Mouse (Mus musculus) hindbrain, embryonic 11.5 days (tissue): ENCODE results near the gene Fli1. TPM values are rescaled to one million over a fixed set of nuclear protein-coding genes. Genes with fewer than 3 reads are reported as not detected.
A peak's percentile ranks its signal among the peaks of the same experiment; 100 is the strongest.

ENCODE experiments used
- ATAC-seq: fragments of 200-750 bp; cut with Nextera tagmentation; 2 replicates; pipeline ENCODE4 v1.8.0; 2017; ENCODE audit warnings: mild to moderate bottlenecking, moderate TSS enrichment, moderate library complexity; ENCODE audit not compliant: low FRiP score
- DNase-seq: peaks from one replicate; pipeline ENCODE4 v3.0.0-alpha.2; 2015; ENCODE audit warnings: low spot score
- H3K27ac ChIP-seq: fragments of 300-500 bp; sonication (generic); 2 replicates; pipeline ENCODE4 v1.5.1; 2014; ENCODE audit warnings: mild to moderate bottlenecking, low read depth, low read length
- H3K27me3 ChIP-seq: fragments of 300-500 bp; sonication (generic); 2 replicates; pipeline ENCODE4 v1.6.1; 2014; ENCODE audit warnings: mild to moderate bottlenecking, low read length, moderate library complexity, mixed read lengths; ENCODE audit not compliant: control insufficient read depth, insufficient read depth
- H3K36me3 ChIP-seq: fragments of 300-500 bp; sonication (generic); 2 replicates; pipeline ENCODE4 v1.6.1; 2014; ENCODE audit warnings: mild to moderate bottlenecking, low read length, moderate library complexity, mixed read lengths; ENCODE audit not compliant: control insufficient read depth, insufficient read depth
- H3K4me1 ChIP-seq: fragments of 300-500 bp; sonication (generic); replicated peaks from 2 replicates; pipeline ENCODE4 v1.6.1; 2014; ENCODE audit warnings: low read length, mixed read lengths; ENCODE audit not compliant: control insufficient read depth, insufficient read depth
- H3K4me2 ChIP-seq: fragments of 300-500 bp; sonication (generic); replicated peaks from 2 replicates; pipeline ENCODE4 v1.6.1; 2014; ENCODE audit warnings: mild to moderate bottlenecking, low read depth, low read length
- H3K4me3 ChIP-seq: fragments of 300-500 bp; sonication (generic); 2 replicates; pipeline ENCODE4 v1.5.1; 2014; ENCODE audit warnings: low read depth, low read length
- H3K9ac ChIP-seq: fragments of 300-500 bp; sonication (generic); 2 replicates; pipeline ENCODE4 v1.6.1; 2014; ENCODE audit warnings: low read depth, low read length
- H3K9me3 ChIP-seq: fragments of 300-500 bp; sonication (generic); 2 replicates; pipeline ENCODE4 v1.6.1; 2016; ENCODE audit warnings: low read length; ENCODE audit not compliant: control insufficient read depth
- WGBS: fragments of 180-500 bp; shearing (Covaris S2); extraction: QIAGEN DNeasy Blood & Tissue Kit; methylation state at CpG from one replicate; pipeline ENCODE4 v1.1.7; 2014; 5-methylcytosine and 5-hydroxymethylcytosine counted together
- polyA plus RNA-seq: library from polyadenylated mRNA; unstranded; fragments of >200 nt; fragmentation: Nextera tagmentation; extraction: Ambion mirVana; gene quantifications from 2 replicates; pipeline ENCODE4 v1.2.1, GENCODE M21; 2014

Fli1 gene
- polyA plus RNA-seq, 1 experiment from 2014 or later = 22.2 TPM

DNA sequence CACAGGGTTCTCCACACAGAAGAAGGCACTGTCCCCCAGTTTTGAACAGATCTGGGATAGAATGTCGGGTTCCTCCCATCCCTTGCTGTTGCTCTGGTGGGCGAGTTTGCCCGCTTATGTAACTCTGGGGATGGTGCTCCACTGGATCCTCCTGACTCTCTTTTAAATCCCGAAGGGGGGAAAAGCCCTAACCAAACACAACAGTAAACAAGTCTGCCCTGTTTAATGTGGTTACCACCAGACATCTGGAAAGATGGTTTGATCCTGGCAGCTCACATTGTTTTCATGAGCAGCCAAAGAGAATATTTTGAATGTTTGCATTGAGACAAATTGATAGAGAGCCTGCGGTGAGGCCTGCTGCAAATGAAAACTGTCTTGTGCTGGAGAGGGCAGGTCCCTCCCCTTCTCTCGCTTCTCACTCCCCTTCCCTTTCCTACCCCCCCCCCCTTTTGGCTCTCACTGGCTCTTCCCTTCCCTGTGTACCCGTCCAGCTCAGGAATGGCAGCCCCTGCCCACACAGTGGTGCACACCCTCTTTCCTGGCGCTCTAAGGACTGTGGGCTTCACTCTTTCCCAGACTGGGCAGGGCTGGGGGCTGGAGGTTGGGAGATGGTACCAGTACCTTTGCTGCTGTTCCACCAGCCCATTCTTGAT lies 1.4 kb upstream of the Fli1 start:
- Histone ChIP-seq H3K9ac (no peak overlapping the region), H3K27me3 (peaks cover 86% of the 10 kb centered on the region), H3K27ac (no peak overlapping the region), H3K36me3 (no peaks in the 10 kb centered on the region), H3K4me1 (peaks cover 16% of the 10 kb centered on the region; the same call in 1 of the 2 replicates), H3K4me2 (no peak overlapping the region), H3K9me3 (no peaks in the 10 kb centered on the region), H3K4me3 (peak overlapping the region; percentile 17; the same call in 1 of the 2 replicates)
- peak; percentile 34 for DNase-seq
- 0% methylated on average over 8 of the region's 8 CpGs for WGBS
- no peak for ATAC-seq

DNA sequence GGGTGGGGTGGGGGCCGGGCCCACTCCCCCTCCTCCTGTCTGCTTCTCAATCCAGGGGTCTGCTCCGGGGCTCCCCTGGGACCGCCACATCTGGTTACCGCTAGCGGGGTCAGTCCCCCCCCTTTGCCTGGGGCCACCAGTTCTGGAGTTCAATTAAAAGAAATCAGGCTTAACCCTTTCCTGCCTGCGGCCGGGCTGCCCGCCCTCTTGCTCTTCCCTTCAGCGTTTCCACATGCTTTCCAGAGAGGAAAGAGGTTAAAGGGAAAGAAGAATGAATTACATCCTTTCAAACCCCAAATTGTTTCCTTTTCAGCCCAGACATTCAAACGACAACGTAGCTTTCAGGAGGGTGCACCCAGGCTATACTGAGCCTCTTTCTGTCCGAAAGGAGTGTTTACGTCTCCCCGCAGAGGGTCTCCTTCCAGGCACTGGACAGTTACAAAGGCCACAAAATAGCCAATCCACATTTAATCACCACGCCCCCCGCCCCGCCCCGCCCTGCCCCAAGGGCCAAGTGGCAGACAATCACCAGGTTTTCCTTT lies 450 bp upstream of the Fli1 start:
- H3K36me3 ChIP-seq = no peaks in the 10 kb centered on the region
- H3K27ac ChIP-seq = no peak overlapping the region
- DNase-seq (peak; percentile 76), ATAC-seq (peak; percentile 44; the same call in 1 of the 2 replicates)
- H3K27me3 ChIP-seq = peaks cover 81% of the 10 kb centered on the region
- H3K4me1 ChIP-seq = peaks cover 16% of the 10 kb centered on the region; the same call in 1 of the 2 replicates
- peak overlapping the region; percentile 31 for H3K4me2 ChIP-seq
- no peaks in the 10 kb centered on the region for H3K9me3 ChIP-seq
- H3K4me3 ChIP-seq = peak overlapping the region; percentile 62
- under 1% methylated on average over 18 of the region's 18 CpGs for WGBS
- H3K9ac ChIP-seq = 0 out of 2 replicates have a peak overlapping the region, but pooled peaks have one; percentile 4

DNA sequence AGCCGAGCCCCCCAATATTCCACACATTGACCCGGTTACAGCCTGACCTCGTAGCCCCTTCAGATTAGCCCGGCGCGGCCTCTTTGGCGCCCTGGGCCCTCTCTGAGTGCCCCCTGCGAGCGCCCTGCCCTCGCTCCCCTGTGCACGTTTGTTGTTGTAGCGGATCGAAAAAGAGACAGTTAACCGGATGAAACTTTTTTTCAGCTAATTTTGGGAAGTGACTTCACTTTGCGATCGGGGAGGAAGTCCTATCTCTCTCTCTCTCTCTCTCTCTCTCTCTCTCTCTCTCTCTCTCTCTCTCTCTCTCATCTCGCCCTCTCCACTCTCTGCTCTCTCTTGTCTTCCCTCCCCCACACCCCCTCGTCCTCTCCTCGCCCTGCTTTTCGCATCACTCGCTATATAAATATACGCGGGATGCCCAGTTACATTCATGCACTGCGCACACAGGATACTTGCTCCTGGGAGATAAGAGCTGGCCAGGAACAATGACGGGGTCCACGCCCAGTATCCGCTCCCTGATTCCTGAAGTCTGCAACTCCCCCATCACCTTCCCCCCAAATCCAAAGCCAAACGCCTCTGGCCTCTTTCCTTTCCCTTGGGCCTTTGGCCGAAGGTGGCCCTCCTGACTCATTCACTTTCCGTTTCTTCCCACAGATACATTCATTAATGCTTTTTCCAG lies 1.3 kb downstream of the Fli1 start:
- peak overlapping the region; percentile 75 for H3K9ac ChIP-seq
- no peak for ATAC-seq
- under 1% methylated on average over 30 of the region's 30 CpGs for WGBS
- peaks cover 16% of the 10 kb centered on the region; the same call in 1 of the 2 replicates for H3K4me1 ChIP-seq
- no peaks in the 10 kb centered on the region for H3K9me3 ChIP-seq
- DNase-seq = peak; percentile 68
- H3K4me3 ChIP-seq = peak overlapping the region; percentile 62
- no peaks in the 10 kb centered on the region for H3K36me3 ChIP-seq
- peak overlapping the region; percentile 71 for H3K27ac ChIP-seq
- peak overlapping the region; percentile 98 for H3K4me2 ChIP-seq
- peaks cover 65% of the 10 kb centered on the region for H3K27me3 ChIP-seq

- Histone ChIP-seq H3K36me3 (no peaks in the 10 kb centered on the region), H3K4me1 (peaks cover 16% of the 10 kb centered on the region; the same call in 1 of the 2 replicates), H3K9me3 (no peaks in the 10 kb centered on the region), H3K27ac (peak overlapping the region; percentile 71), H3K27me3 (peaks cover 58% of the 10 kb centered on the region), H3K4me3 (peak overlapping the region; percentile 62), H3K9ac (peak overlapping the region; percentile 75), H3K4me2 (peak overlapping the region; percentile 98)
- ATAC-seq (peak; percentile 53), DNase-seq (peak; percentile 69)
- under 1% methylated on average over 67 of the region's 70 CpGs for WGBS
Observed at GRCm38 (mm10) chr9:32540406-32541222, 2.0 kb downstream of the Fli1 start.

- WGBS = under 1% methylated on average over 13 of the region's 13 CpGs
- H3K4me1 ChIP-seq = peaks cover 12% of the 10 kb centered on the region; the same call in 1 of the 2 replicates
- peak overlapping the region; percentile 45; the same call in 1 of the 2 replicates for H3K27ac ChIP-seq
- H3K36me3 ChIP-seq = no peaks in the 10 kb centered on the region
- no peaks in the 10 kb centered on the region for H3K9me3 ChIP-seq
- DNase-seq (no peak), ATAC-seq (peak; percentile 17)
- H3K4me3 ChIP-seq = peak overlapping the region; percentile 62
- H3K4me2 ChIP-seq = peak overlapping the region; percentile 98
- H3K9ac ChIP-seq = peak overlapping the region; percentile 75
- peaks cover 52% of the 10 kb centered on the region for H3K27me3 ChIP-seq
Observed at GRCm38 (mm10) chr9:32540061-32540405, 2.6 kb downstream of the Fli1 start.

- DNase-seq = no peak
- Histone ChIP-seq H3K4me2 (no peak overlapping the region), H3K4me3 (0 out of 2 replicates have a peak overlapping the region, but pooled peaks have one; percentile 2), H3K27me3 (peaks cover 46% of the 10 kb centered on the region), H3K9ac (no peak overlapping the region), H3K36me3 (no peaks in the 10 kb centered on the region), H3K27ac (no peak overlapping the region), H3K9me3 (no peaks in the 10 kb centered on the region), H3K4me1 (peaks cover 8% of the 10 kb centered on the region; the same call in 1 of the 2 replicates)
- 39% methylated on average over 3 of the region's 3 CpGs for WGBS
- no peak for ATAC-seq
Observed at GRCm38 (mm10) chr9:32539321-32539761, 3.3 kb downstream of the Fli1 start.

DNA sequence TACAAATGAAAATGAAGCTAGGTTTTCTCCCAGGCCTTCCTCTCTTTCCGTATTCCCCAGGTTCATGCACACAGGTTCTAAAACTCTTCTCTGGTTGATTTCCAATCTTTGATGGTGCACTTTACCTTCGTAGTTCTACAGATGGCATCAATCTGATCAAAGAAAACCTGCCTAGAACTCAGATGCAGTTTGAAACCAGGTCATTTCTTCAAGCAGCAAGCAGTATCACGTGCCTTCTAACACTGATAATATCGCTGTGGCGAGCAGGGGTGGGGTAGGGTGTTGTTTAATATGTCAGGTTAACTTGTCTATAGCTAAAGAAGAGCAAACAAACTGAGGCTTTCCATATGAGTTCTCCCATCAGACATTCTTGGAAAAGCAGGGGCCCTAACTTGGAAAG lies 4.5 kb downstream of the Fli1 start:
- DNase-seq = no peak
- H3K27me3 ChIP-seq = peaks cover 34% of the 10 kb centered on the region
- ATAC-seq = no peak
- no peak overlapping the region for H3K27ac ChIP-seq
- H3K4me2 ChIP-seq = no peak overlapping the region
- 93% methylated on average over 5 of the region's 5 CpGs for WGBS
- H3K36me3 ChIP-seq = no peaks in the 10 kb centered on the region
- H3K9ac ChIP-seq = no peak overlapping the region
- no peak overlapping the region for H3K4me3 ChIP-seq
- H3K9me3 ChIP-seq = no peaks in the 10 kb centered on the region
- H3K4me1 ChIP-seq = 0 out of 2 replicates have a peak, but pooled peaks cover 7% of the 10 kb centered on the region

DNA sequence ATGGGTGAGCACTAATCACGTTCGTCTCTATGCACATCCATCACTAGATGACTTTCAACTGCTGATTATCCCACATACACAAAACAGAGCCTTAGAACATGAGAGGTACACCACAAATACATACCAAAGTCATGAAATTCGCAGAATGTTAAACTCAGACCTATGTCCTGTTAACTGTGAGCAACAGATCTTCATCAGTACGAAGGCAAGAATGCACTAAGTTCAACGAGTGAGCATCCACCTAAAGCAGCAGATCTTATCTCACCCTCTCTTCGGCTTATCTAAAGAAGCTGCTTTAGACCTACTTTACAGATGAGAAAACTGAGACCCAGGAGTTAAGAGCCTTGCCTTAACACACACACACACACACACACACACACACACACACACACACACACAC lies 5.0 kb downstream of the Fli1 start:
- 77% methylated on average over 6 of the region's 6 CpGs for WGBS
- DNase-seq (no peak), ATAC-seq (no peak)
- H3K27ac ChIP-seq = no peak overlapping the region
- 0 out of 2 replicates have a peak, but pooled peaks cover 4% of the 10 kb centered on the region for H3K4me1 ChIP-seq
- H3K27me3 ChIP-seq = peaks cover 30% of the 10 kb centered on the region
- H3K4me3 ChIP-seq = no peak overlapping the region
- H3K36me3 ChIP-seq = no peaks in the 10 kb centered on the region
- H3K4me2 ChIP-seq = no peak overlapping the region
- no peaks in the 10 kb centered on the region for H3K9me3 ChIP-seq
- no peak overlapping the region for H3K9ac ChIP-seq
